Mouse (Mus musculus) brain, embryonic 14.5 days (tissue): ENCODE results near the gene Sf3a1.
"Not testable (repeated sequence)": the region's sequence is repeated elsewhere in the genome, so short reads cannot be mapped to it uniquely, and the experiment has no call there.

Experiments used
- CTCF ChIP-seq: fragments of 200-500 bp; IDR thresholded peaks from 2 replicates; pipeline ENCODE4 v1.5.1; 2012; ENCODE audit warnings: inconsistent platforms, mild to moderate bottlenecking, moderate library complexity, borderline replicate concordance; ENCODE audit not compliant: insufficient read depth, insufficient read length; ENCODE audit errors: extremely low read depth
- POLR2A ChIP-seq: fragments of 200-500 bp; IDR thresholded peaks from 2 replicates; pipeline ENCODE4 v1.6.1; 2012; ENCODE audit warnings: mild to moderate bottlenecking, inconsistent platforms, borderline replicate concordance; ENCODE audit not compliant: poor library complexity, insufficient read depth, insufficient read length, severe bottlenecking; ENCODE audit errors: extremely low read depth

DNA sequence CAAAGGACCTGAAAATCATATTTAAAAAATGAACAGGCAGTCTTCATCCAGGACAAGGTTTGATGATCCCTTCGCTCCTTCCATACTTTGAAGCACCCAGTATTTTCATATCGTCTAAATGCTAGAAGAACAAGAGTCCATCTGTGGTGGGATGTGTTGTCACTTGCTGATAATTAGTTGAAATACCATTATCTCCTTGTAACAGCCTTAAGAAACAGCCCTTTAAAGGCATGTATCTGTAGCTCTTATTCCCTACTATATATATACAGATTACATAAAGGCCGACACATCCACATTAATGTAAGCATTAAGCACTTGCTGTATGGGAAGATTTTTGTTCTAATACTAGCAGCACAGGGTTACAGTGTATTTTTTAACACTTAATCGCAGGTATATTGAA, 31.7 kb upstream of the Sf3a1 start:
- TF ChIP-seq CTCF, POLR2A: not testable (repeated sequence)
